In genomic region chr11:53584849-53585248, GRCm38 (mm10) we compare ENCODE assay signal across 9 mouse cellular contexts. TPM values are rescaled to one million over a fixed set of nuclear protein-coding genes. Genes with fewer than 3 reads are reported as not detected.
A peak's percentile ranks its signal among the peaks of the same experiment; 100 is the strongest.
DNase-seq lines count a peak whose midpoint lies in the region; ATAC-seq lines count a peak whose summit lies in the region.
"Had no signal": no experiment of that assay in that cellular context is flagged by ENCODE, and none has a peak within 500 bp of the region (broad histone marks: within the 10 kb centered on the region; RNA-seq: fewer than 3 reads in every experiment).

No protein-coding gene starts in this region.

- no peaks in the 10 kb centered on the region for H3K9me3 ChIP-seq in kidney, embryonic 16.5 days (ENCODE audit: low read length)
- H3K9me3 ChIP-seq in forebrain, embryonic 12.5 days: no peaks in the 10 kb centered on the region

- no peaks in the 10 kb centered on the region for H3K27me3 ChIP-seq in kidney, embryonic 16.5 days (ENCODE audit: insufficient read depth, low read length)
- no peaks in the 10 kb centered on the region for H3K27me3 ChIP-seq in forebrain, embryonic 12.5 days

- ATAC-seq in kidney, embryonic 16.5 days (ENCODE audit: low FRiP score, low TSS enrichment): no peak
- ATAC-seq in CD4-positive, CD25-positive, alpha-beta regulatory T cell, adult 4 months: peak; percentile 51
- ATAC-seq in erythroblast, adult 5-6 weeks (replicated peaks; ENCODE audit: low FRiP score, poor library complexity, severe bottlenecking): 0 out of 2 replicates have a peak, but pooled peaks have one; percentile 64
- no peak for ATAC-seq in forebrain, embryonic 12.5 days (ENCODE audit: low FRiP score)

- H3K4me3 ChIP-seq in kidney, embryonic 16.5 days (ENCODE audit: low read length): no peak overlapping the region
- no peak overlapping the region for H3K4me3 ChIP-seq in forebrain, embryonic 12.5 days (replicated peaks)

- H3K9ac ChIP-seq in kidney, embryonic 16.5 days (replicated peaks; ENCODE audit: low read length): no peak overlapping the region
- no peak overlapping the region for H3K9ac ChIP-seq in forebrain, embryonic 12.5 days

- H3K4me1 ChIP-seq in kidney, embryonic 16.5 days (ENCODE audit: insufficient read depth, low read length): no peaks in the 10 kb centered on the region
- no peaks in the 10 kb centered on the region for H3K4me1 ChIP-seq in forebrain, embryonic 12.5 days

- H3K36me3 ChIP-seq in kidney, embryonic 16.5 days (ENCODE audit: insufficient read depth, low read length): peaks cover 30% of the 10 kb centered on the region
- H3K36me3 ChIP-seq in forebrain, embryonic 12.5 days (replicated peaks): peaks cover 81% of the 10 kb centered on the region

- DNase-seq in kidney, adult 9 months: peak; percentile 29
- peak; percentile 64 for DNase-seq in 3T3-L1 (ENCODE audit: low read depth, low spot score)
- no peak for DNase-seq in adrenal gland, adult 18-20 months (ENCODE audit: low spot score in 2 of 2)
- DNase-seq in cerebellum, adult 9-10 months: no peak

- no peak overlapping the region for H3K4me2 ChIP-seq in kidney, embryonic 16.5 days (replicated peaks; ENCODE audit: low read depth, low read length)
- no peak overlapping the region for H3K4me2 ChIP-seq in forebrain, embryonic 12.5 days

- H3K27ac ChIP-seq in kidney, embryonic 16.5 days (ENCODE audit: low read length): no peak overlapping the region
- H3K27ac ChIP-seq in forebrain, embryonic 12.5 days: no peak overlapping the region

- WGBS in kidney, embryonic 16.5 days: 59% methylated on average over 3 of the region's 3 CpGs
- 68% methylated on average over 3 of the region's 3 CpGs for WGBS in forebrain, embryonic 12.5 days

RNA-seq across cellular contexts. Expression of gene Kif3a, which starts 17.7 kb away (rescaled TPM):
- polyA plus RNA-seq in kidney, embryonic 16.5 days (2015; fragmentation: Nextera tagmentation; extraction: Ambion mirVana): 62.8 and 72.5 TPM in 2 replicates
- 1 to 10 TPM; 8.1 to 8.7 TPM for polyA plus RNA-seq in CD4-positive, CD25-positive, alpha-beta regulatory T cell, adult 4 months (2017; shearing (Covaris generic))
- 1.3 and 4.4 TPM in 2 replicates for total RNA-seq in erythroblast, adult 5-6 weeks (2015; ENCODE audit: low replicate concordance)
- total RNA-seq in erythroblast, adult 5-6 weeks (2017; ENCODE audit: low replicate concordance): 2.8 and 5.2 TPM in 2 replicates
- 10 to 100 TPM; 23.2 to 25.9 TPM for total RNA-seq in adrenal gland, adult 18-20 months (2021)
- polyA plus RNA-seq in forebrain, embryonic 12.5 days (2016; fragmentation: Nextera tagmentation; extraction: Ambion mirVana): 120 and 145 TPM in 2 replicates

RNA-seq across cellular contexts. Expression of gene Il4, which starts 33.6 kb away (rescaled TPM):
- 0.36 and 0.97 TPM in 2 replicates for polyA plus RNA-seq in kidney, embryonic 16.5 days (2015; fragmentation: Nextera tagmentation; extraction: Ambion mirVana)
- 1 to 10 TPM; 3.1 to 4.0 TPM for polyA plus RNA-seq in CD4-positive, CD25-positive, alpha-beta regulatory T cell, adult 4 months (2017; shearing (Covaris generic))
- not detected in 2 replicates for total RNA-seq in erythroblast, adult 5-6 weeks (2015; ENCODE audit: low replicate concordance)
- total RNA-seq in erythroblast, adult 5-6 weeks (2017; ENCODE audit: low replicate concordance): 1.1 TPM in 1 of 2 replicates, not detected in the other
- total RNA-seq in adrenal gland, adult 18-20 months (2021): not detected
- 1.4 and 2.6 TPM in 2 replicates for polyA plus RNA-seq in forebrain, embryonic 12.5 days (2016; fragmentation: Nextera tagmentation; extraction: Ambion mirVana)
- total RNA-seq: heart, postnatal 14 days had no signal

RNA-seq across cellular contexts. Expression of gene Il13, which starts 49.7 kb away (rescaled TPM):
- polyA plus RNA-seq in kidney, embryonic 16.5 days (2015; fragmentation: Nextera tagmentation; extraction: Ambion mirVana): not detected in 2 replicates
- not detected for polyA plus RNA-seq in CD4-positive, CD25-positive, alpha-beta regulatory T cell, adult 4 months (2017; shearing (Covaris generic))
- total RNA-seq in erythroblast, adult 5-6 weeks (2015; ENCODE audit: low replicate concordance): not detected in 2 replicates
- total RNA-seq in erythroblast, adult 5-6 weeks (2017; ENCODE audit: low replicate concordance): not detected in 2 replicates
- total RNA-seq in adrenal gland, adult 18-20 months (2021): not detected
- polyA plus RNA-seq in forebrain, embryonic 12.5 days (2016; fragmentation: Nextera tagmentation; extraction: Ambion mirVana): not detected in 2 replicates
- total RNA-seq: heart, postnatal 14 days had no signal

Comparison
In these comparisons a context has a peak if more than half of its experiments do, and no peak if none do; other contexts are left out.
1. DNase-seq: peak in kidney, adult 9 months (single experiment) and 3T3-L1 (single experiment); none in adrenal gland, adult 18-20 months (0 of 2) and cerebellum, adult 9-10 months (single experiment).
2. ATAC-seq: peak in CD4-positive, CD25-positive, alpha-beta regulatory T cell, adult 4 months (single experiment) and erythroblast, adult 5-6 weeks (single experiment); none in kidney, embryonic 16.5 days (single experiment) and forebrain, embryonic 12.5 days (single experiment).